Mouse (Mus musculus): Measurements from ENCODE around the gene Rnf26.
A peak's percentile ranks its signal among the peaks of the same experiment; 100 is the strongest.

- no peak for TF ChIP-seq MAFK (IDR thresholded peaks at IDR 0.05; ENCODE audit: insufficient read depth, low read depth, low read length)
- TF ChIP-seq CHD2 (IDR thresholded peaks at IDR 0.05; ENCODE audit: low read depth, low read length), result no peak
- TF ChIP-seq HCFC1 (IDR thresholded peaks at IDR 0.05; ENCODE audit: borderline replicate concordance, insufficient read depth, low read length), result no peak
- TF ChIP-seq ZC3H11A (IDR thresholded peaks at IDR 0.05; ENCODE audit: borderline replicate concordance, low read depth, low read length), result no peak
- TF ChIP-seq ZNF384 (IDR thresholded peaks at IDR 0.05; ENCODE audit: low read depth, low read length), result peak; percentile 97
Measured at GRCm38 (mm10) chr9:44127351-44127801, 14.1 kb upstream of the Rnf26 start.
